Mouse (Mus musculus): ENCODE results near the gene Ankmy1. TPM values are rescaled to one million over a fixed set of nuclear protein-coding genes. Genes with fewer than 3 reads are reported as not detected.

Gene Ankmy1
- polyA plus RNA-seq, 1 experiment: 0.57 TPM

GRCm38 (mm10) chr1:92892791-92893190 lies 9.9 kb downstream of the Ankmy1 start:
- Histone ChIP-seq H3K36me3 (ENCODE audit: control insufficient read depth, insufficient read depth) (no peaks in the 10 kb centered on the region), H3K79me2 (ENCODE audit: control insufficient read depth, insufficient read depth) (no peaks in the 10 kb centered on the region), H3ac (ENCODE audit: control insufficient read depth, insufficient read length, low read depth) (no peak overlapping the region), H3K27me3 (ENCODE audit: control insufficient read depth, insufficient read depth, insufficient read length) (no peaks in the 10 kb centered on the region), H3K4me3 (ENCODE audit: insufficient read depth, poor library complexity, severe bottlenecking) (no peak overlapping the region), H3K79me3 (ENCODE audit: low read depth) (no peaks in the 10 kb centered on the region)
- no peak for TF ChIP-seq CEBPB (IDR thresholded peaks at IDR 0.05; ENCODE audit: low read depth)
- no peak for TF ChIP-seq MYOD1 (IDR thresholded peaks at IDR 0.05; ENCODE audit: control insufficient read depth, insufficient read length, low read depth)
- no peak for TF ChIP-seq USF1 (IDR thresholded peaks at IDR 0.05; ENCODE audit: low read depth)
- TF ChIP-seq FOSL1 (IDR thresholded peaks at IDR 0.05; ENCODE audit: insufficient read depth, low read length, poor library complexity, severe bottlenecking): no peak
- TF ChIP-seq CTCF (IDR thresholded peaks at IDR 0.05; ENCODE audit: control insufficient read depth, insufficient read depth, insufficient read length): no peak
- no peak for TF ChIP-seq MYOG (IDR thresholded peaks at IDR 0.05; ENCODE audit: control insufficient read depth, extremely low read depth, insufficient read length)
- TF ChIP-seq MAX (IDR thresholded peaks at IDR 0.05): no peak

GRCm38 (mm10) chr1:92888901-92889655 lies 13.6 kb downstream of the Ankmy1 start:
- Histone ChIP-seq H3K27me3 (ENCODE audit: control insufficient read depth, insufficient read depth, insufficient read length) (peaks cover 20% of the 10 kb centered on the region), H3K79me3 (ENCODE audit: low read depth) (no peaks in the 10 kb centered on the region), H3K36me3 (ENCODE audit: control insufficient read depth, insufficient read depth) (no peaks in the 10 kb centered on the region), H3K79me2 (ENCODE audit: control insufficient read depth, insufficient read depth) (no peaks in the 10 kb centered on the region), H3K4me3 (ENCODE audit: insufficient read depth, poor library complexity, severe bottlenecking) (no peak overlapping the region), H3ac (ENCODE audit: control insufficient read depth, insufficient read length, low read depth) (no peak overlapping the region)
- TF ChIP-seq CEBPB (IDR thresholded peaks at IDR 0.05; ENCODE audit: low read depth) (no peak), MYOG (IDR thresholded peaks at IDR 0.05; ENCODE audit: control insufficient read depth, extremely low read depth, insufficient read length) (no peak), FOSL1 (IDR thresholded peaks at IDR 0.05; ENCODE audit: insufficient read depth, low read length, poor library complexity, severe bottlenecking) (no peak), MAX (IDR thresholded peaks at IDR 0.05) (no peak), CTCF (IDR thresholded peaks at IDR 0.05; ENCODE audit: control insufficient read depth, insufficient read depth, insufficient read length) (no peak), USF1 (IDR thresholded peaks at IDR 0.05; ENCODE audit: low read depth) (no peak), MYOD1 (IDR thresholded peaks at IDR 0.05; ENCODE audit: control insufficient read depth, insufficient read length, low read depth) (no peak)

GRCm38 (mm10) chr1:92881982-92882381 lies 20.7 kb downstream of the Ankmy1 start:
- Histone ChIP-seq H3K4me3 (ENCODE audit: insufficient read depth, poor library complexity, severe bottlenecking) (no peak overlapping the region), H3K36me3 (ENCODE audit: control insufficient read depth, insufficient read depth) (no peaks in the 10 kb centered on the region), H3K27me3 (ENCODE audit: control insufficient read depth, insufficient read depth, insufficient read length) (peaks cover 39% of the 10 kb centered on the region), H3K79me3 (ENCODE audit: low read depth) (no peaks in the 10 kb centered on the region), H3K79me2 (ENCODE audit: control insufficient read depth, insufficient read depth) (no peaks in the 10 kb centered on the region), H3ac (ENCODE audit: control insufficient read depth, insufficient read length, low read depth) (no peak overlapping the region)
- TF ChIP-seq USF1 (IDR thresholded peaks at IDR 0.05; ENCODE audit: low read depth) (no peak), MYOG (IDR thresholded peaks at IDR 0.05; ENCODE audit: control insufficient read depth, extremely low read depth, insufficient read length) (no peak), FOSL1 (IDR thresholded peaks at IDR 0.05; ENCODE audit: insufficient read depth, low read length, poor library complexity, severe bottlenecking) (no peak), CTCF (IDR thresholded peaks at IDR 0.05; ENCODE audit: control insufficient read depth, insufficient read depth, insufficient read length) (no peak), CEBPB (IDR thresholded peaks at IDR 0.05; ENCODE audit: low read depth) (no peak), MAX (IDR thresholded peaks at IDR 0.05) (no peak), MYOD1 (IDR thresholded peaks at IDR 0.05; ENCODE audit: control insufficient read depth, insufficient read length, low read depth) (no peak)

DNA sequence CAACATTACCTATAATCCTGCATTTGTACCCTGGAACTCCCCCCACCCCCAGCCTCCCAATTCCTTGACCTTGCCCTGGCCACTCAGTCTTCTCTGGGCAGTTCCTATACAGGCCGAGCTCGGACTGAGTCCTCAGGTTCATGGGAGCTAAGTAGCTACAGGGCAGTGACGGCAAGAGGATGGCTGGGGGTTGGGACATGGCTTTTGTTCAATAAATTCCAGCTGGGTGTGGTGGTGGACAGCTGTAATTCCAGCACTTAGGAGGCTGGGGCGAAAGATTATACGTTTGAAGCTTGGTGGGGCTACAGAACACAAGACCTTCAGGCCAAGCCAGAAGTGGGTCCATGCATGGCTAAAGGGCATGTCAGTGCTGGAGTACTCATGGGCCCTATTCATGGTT lies 22.6 kb downstream of the Ankmy1 start:
- Histone ChIP-seq H3K4me3 (ENCODE audit: insufficient read depth, poor library complexity, severe bottlenecking) (no peak overlapping the region), H3ac (ENCODE audit: control insufficient read depth, insufficient read length, low read depth) (no peak overlapping the region), H3K79me3 (ENCODE audit: low read depth) (no peaks in the 10 kb centered on the region), H3K79me2 (ENCODE audit: control insufficient read depth, insufficient read depth) (no peaks in the 10 kb centered on the region), H3K27me3 (ENCODE audit: control insufficient read depth, insufficient read depth, insufficient read length) (peaks cover 39% of the 10 kb centered on the region), H3K36me3 (ENCODE audit: control insufficient read depth, insufficient read depth) (no peaks in the 10 kb centered on the region)
- TF ChIP-seq MYOD1 (IDR thresholded peaks at IDR 0.05; ENCODE audit: control insufficient read depth, insufficient read length, low read depth) (no peak), FOSL1 (IDR thresholded peaks at IDR 0.05; ENCODE audit: insufficient read depth, low read length, poor library complexity, severe bottlenecking) (no peak), CEBPB (IDR thresholded peaks at IDR 0.05; ENCODE audit: low read depth) (no peak), USF1 (IDR thresholded peaks at IDR 0.05; ENCODE audit: low read depth) (no peak)

GRCm38 (mm10) chr1:92879266-92879665 lies 23.4 kb downstream of the Ankmy1 start:
- no peak for TF ChIP-seq MYOD1 (IDR thresholded peaks at IDR 0.05; ENCODE audit: control insufficient read depth, insufficient read length, low read depth)
- TF ChIP-seq MYOG (IDR thresholded peaks at IDR 0.05; ENCODE audit: control insufficient read depth, extremely low read depth, insufficient read length): no peak
- no peak for TF ChIP-seq CTCF (IDR thresholded peaks at IDR 0.05; ENCODE audit: control insufficient read depth, insufficient read depth, insufficient read length)
- no peak for TF ChIP-seq FOSL1 (IDR thresholded peaks at IDR 0.05; ENCODE audit: insufficient read depth, low read length, poor library complexity, severe bottlenecking)
- TF ChIP-seq CEBPB (IDR thresholded peaks at IDR 0.05; ENCODE audit: low read depth): no peak
- no peak for TF ChIP-seq MAX (IDR thresholded peaks at IDR 0.05)
- TF ChIP-seq USF1 (IDR thresholded peaks at IDR 0.05; ENCODE audit: low read depth): no peak
- no peak overlapping the region for H3K4me3 ChIP-seq (ENCODE audit: insufficient read depth, poor library complexity, severe bottlenecking)
- no peaks in the 10 kb centered on the region for H3K79me3 ChIP-seq (ENCODE audit: low read depth)
- no peaks in the 10 kb centered on the region for H3K79me2 ChIP-seq (ENCODE audit: control insufficient read depth, insufficient read depth)
- H3ac ChIP-seq (ENCODE audit: control insufficient read depth, insufficient read length, low read depth): no peak overlapping the region
- no peaks in the 10 kb centered on the region for H3K36me3 ChIP-seq (ENCODE audit: control insufficient read depth, insufficient read depth)
- H3K27me3 ChIP-seq (ENCODE audit: control insufficient read depth, insufficient read depth, insufficient read length): peaks cover 32% of the 10 kb centered on the region
